Comparison of ENCODE assay signal across 20 mouse cellular contexts in the genomic region with DNA sequence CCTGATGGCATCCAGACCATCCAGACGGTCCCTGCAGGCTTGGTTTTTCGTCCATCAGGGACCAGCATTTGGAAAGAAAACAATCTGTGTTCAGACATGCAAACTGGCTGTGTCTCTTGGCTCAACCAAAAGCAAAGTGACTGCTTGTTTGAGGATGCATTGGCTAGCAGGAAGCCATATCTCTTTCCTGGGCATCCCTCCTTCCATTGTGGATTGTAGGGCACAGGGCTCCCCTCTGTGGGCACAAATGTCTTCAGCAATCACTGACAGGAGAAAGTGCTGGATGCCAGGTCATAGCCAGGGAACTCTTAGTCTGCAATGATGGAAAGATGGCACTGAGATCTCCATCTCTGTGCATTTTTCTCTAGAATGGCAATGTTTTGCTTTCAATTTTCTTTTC.
A peak's percentile ranks its signal among the peaks of the same experiment; 100 is the strongest.
DNase-seq lines count a peak whose midpoint lies in the region; TF ChIP-seq lines count a peak whose summit lies in the region.
"Had no signal": no experiment of that assay in that cellular context is flagged by ENCODE, and none has a peak within 500 bp of the region (broad histone marks: within the 10 kb centered on the region; RNA-seq: fewer than 3 reads in every experiment).

No protein-coding gene starts in this region.

- 20% methylated on average over 2 of the region's 2 CpGs for WGBS in cerebellum, adult 2 months

- no peak for TF ChIP-seq POLR2A in cerebellum, adult 2 months (IDR thresholded peaks at IDR 0.05; ENCODE audit: borderline replicate concordance, insufficient read depth, low read length)

- intact Hi-C loops in left cerebral cortex, adult 2 months (cut with DNase I) = no loop called here

- no peak overlapping the region for H3K27ac ChIP-seq in cerebellum, adult 2 months (ENCODE audit: insufficient read depth, low read length)
- no peak overlapping the region for H3K27ac ChIP-seq in left cerebral cortex, adult 2 months
- H3K27ac ChIP-seq: embryonic facial prominence, embryonic 12.5 days; forebrain, embryonic 12.5 days; heart, adult 2 months; heart, embryonic 13.5 days had no signal

- H3K4me1 ChIP-seq in cerebellum, adult 2 months (ENCODE audit: control insufficient read depth, insufficient read depth, low read length) = peaks cover 3% of the 10 kb centered on the region; the same call in 1 of the 2 replicates
- H3K4me1 ChIP-seq: embryonic facial prominence, embryonic 12.5 days; heart, embryonic 13.5 days had no signal

- H3K4me3 ChIP-seq in cerebellum, adult 2 months (replicated peaks; ENCODE audit: insufficient read depth, low read depth, low read length) = no peak overlapping the region
- H3K4me3 ChIP-seq in left cerebral cortex, adult 2 months = no peak overlapping the region
- H3K4me3 ChIP-seq: embryonic facial prominence, embryonic 12.5 days; forebrain, embryonic 12.5 days; heart, adult 2 months; heart, embryonic 13.5 days; limb, embryonic 10.5 days had no signal

- TF ChIP-seq CTCF in cerebellum, adult 2 months (IDR thresholded peaks at IDR 0.05; ENCODE audit: borderline replicate concordance, insufficient read depth, low read depth, low read length) = peak; percentile 37; the same call in 1 of the 2 replicates
- peak; percentile 7; the same call in 1 of the 2 replicates for TF ChIP-seq CTCF in left cerebral cortex, adult 2 months (IDR thresholded peaks at IDR 0.05)

- DNase-seq in cerebellum, adult 2 months = peak in 1 of 2 experiments; percentile 33
- no peak for DNase-seq in cerebellum, adult 11 months
- DNase-seq in left cerebral cortex, adult 2 months (ENCODE audit: extremely low spot score in 1 of 2, low spot score in 2 of 2) = no peak
- DNase-seq in left cerebral cortex, adult 18-20 months (ENCODE audit: low spot score in 2 of 2) = no peak
- DNase-seq in brain, adult 2 months (ENCODE audit: low read depth, low spot score) = peak; percentile 69
- peak; percentile 50 to 57 for DNase-seq in cerebellum, postnatal 14 days
- DNase-seq in spleen, postnatal 4 days (ENCODE audit: low spot score in 2 of 2) = no peak
- no peak for DNase-seq in urinary bladder, postnatal 10 days (ENCODE audit: low spot score)
- DNase-seq: gastrocnemius, postnatal 36 days; heart, adult 2 months; heart, postnatal 14 days; kidney, adult 18-20 months; kidney, postnatal 25 days; liver; lung, postnatal 4 days; thymus, postnatal 4 days had no signal

- no peaks in the 10 kb centered on the region for H3K27me3 ChIP-seq in cerebellum, adult 2 months (ENCODE audit: control insufficient read depth, insufficient read depth, low read length)
- H3K27me3 ChIP-seq: embryonic facial prominence, embryonic 12.5 days; forebrain, embryonic 12.5 days; heart, embryonic 13.5 days had no signal

Comparison
In these comparisons a context has a peak if more than half of its experiments do, and no peak if none do; other contexts are left out.
1. DNase-seq: peak in brain, adult 2 months (single experiment) and cerebellum, postnatal 14 days (2 of 2); none in cerebellum, adult 11 months (single experiment), left cerebral cortex, adult 2 months (0 of 2), left cerebral cortex, adult 18-20 months (0 of 2), spleen, postnatal 4 days (0 of 2) and urinary bladder, postnatal 10 days (single experiment).